Mouse (Mus musculus): ENCODE data around the gene Slc2a12.

Slc2a12 gene

DNA sequence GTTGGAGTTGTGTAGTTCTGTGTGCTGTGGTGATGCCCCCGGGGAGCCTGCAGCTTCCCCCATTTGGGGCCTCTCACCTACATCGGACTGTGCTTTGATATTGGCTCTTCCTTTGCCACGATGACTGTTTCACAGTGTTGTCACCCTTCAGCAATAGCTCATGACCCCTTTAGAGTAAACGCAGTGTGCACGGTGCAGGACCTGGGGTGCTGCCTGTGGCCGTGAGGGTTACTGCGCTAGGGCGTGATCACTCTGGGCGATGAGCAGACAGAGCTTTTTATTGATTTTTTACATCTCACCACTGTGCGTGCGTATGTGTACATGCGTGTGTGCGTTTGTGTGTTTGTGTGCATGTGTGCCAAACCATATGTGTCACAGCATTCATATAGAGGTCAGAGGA, 23.7 kb downstream of the Slc2a12 start:
- no peak for DNase-seq

DNA sequence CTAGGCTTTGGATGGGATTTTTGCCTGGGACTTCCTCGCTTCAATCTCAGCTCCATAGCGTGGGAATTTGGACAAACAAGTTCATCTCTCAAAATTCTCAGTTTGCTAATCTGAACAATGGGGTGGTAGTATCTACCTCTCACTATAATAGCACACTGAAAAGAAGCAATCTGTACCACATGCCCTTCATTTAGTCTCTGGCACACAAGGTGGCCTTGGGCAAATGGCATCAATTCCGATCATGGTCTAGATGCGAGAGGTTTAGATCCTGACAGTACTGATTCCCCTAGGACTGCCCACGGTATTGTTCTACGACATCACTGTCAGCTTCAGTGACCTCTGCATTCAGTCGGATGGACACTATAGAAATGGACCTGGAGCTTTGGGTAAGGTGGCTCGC, 29.4 kb downstream of the Slc2a12 start:
- no peak for DNase-seq

DNA sequence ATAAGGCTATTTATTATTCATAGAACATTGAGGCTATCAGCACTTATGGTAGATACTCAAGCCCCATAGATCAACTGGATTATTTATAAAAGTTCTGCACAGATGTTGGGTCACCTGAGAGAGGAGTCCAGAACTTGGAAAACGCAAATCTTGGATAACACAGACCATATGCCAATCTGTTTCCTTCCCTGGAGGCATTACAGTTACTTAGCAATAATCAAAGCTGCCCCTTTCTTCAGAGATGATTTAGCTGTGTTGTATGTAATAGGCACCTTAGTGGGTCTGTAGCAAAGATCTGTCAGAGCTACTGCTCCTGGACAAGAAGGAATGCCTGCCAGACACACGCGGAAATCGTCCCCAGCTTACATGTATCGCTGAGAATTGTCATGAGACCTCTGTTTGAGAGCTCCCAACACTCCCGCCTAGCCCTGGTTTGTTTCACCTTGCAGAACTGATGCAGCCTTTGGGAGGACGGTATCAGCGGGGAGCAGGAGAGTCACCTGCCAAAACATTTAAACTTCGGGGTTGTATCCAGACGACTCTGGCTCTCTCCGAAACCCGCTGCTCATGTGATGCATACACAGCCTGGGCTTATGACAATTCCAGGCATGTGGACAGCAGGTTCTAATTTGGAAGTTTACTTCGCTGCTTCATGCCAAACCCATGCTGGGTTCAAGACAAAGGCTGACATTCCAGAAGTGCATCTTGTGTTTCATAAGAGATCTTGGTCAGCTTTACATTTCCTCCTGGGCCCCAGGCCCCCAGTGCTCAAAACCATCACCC, 31.2 kb downstream of the Slc2a12 start:
- DNase-seq = no peak

DNA sequence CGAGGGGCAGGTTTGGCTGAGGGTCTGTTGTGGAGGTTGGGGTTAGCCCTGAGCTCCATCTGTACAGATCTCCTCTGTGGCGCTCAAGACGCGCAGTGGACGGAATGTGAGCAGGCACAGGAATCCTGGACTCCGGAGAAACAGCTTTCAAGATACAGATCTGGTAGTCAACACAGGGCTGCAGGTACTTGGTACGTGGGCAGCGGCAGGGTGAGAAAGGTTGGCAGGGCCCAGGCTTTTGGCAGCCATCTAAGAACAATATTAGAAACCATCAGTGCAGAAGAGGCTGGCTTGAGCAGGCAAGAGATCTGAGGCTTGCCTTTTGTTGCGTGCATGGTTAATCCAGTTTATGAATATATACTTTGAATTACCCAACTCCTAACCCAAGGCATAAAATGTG, 51.4 kb downstream of the Slc2a12 start:
- peak; percentile 28 to 32 for DNase-seq

DNA sequence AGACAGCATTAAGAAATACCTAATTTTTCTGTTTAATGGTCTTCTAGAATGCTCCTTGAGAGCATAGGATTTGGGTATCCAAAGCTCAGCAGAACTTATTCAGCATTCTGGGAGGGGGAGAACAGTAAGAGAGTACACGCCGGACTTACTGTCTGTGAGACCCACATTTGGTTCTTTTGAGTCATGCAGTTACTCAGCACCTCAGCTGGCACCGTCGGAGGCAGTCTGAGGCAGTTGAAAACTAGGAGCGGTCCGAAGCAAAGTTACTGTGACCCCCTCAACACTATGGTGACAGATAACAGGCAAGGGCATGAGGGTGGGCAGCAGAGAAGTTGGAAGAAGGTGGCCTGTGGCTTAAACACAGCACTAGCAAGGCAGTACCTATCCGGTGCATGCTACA, 52.1 kb downstream of the Slc2a12 start:
- DNase-seq = no peak

DNA sequence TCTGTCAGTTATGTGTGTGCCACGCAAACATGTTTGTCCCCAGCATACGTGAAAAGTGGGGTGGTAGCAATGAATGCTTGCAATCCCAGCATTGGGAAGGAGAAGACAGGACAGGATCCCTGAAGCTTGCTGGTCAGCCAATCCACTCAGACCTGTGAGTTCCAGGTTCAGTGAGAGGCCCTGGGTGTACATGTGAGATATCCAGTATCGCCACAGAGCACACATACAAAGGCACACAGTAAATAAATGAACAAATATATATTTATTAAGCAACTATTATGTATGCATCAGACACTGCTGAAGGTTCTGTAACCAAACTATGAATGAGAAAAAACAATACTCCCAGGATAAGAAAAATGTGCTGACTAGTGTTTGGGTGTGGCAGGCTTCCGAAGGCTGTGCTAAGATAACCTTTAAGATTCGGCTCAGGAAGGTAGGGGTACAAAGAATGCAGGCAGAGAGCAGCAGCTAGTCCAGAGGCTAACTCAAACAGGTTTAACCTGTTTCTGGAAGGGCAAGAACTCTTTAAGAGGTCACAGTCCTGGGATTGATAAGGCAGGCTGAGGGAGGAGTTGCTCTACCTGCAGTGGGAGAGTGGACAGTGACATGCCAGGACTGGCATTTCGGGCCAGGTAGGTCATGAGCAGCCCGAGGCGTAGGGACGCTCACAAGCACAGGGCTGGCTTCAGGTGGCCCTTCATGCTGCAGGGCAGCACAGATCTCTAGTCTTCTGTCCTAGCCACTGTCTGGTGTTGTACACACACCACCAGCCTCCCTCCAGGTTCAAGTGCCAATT, 53.5 kb downstream of the Slc2a12 start:
- peak in 1 of 2 experiments; percentile 39 for DNase-seq

DNA sequence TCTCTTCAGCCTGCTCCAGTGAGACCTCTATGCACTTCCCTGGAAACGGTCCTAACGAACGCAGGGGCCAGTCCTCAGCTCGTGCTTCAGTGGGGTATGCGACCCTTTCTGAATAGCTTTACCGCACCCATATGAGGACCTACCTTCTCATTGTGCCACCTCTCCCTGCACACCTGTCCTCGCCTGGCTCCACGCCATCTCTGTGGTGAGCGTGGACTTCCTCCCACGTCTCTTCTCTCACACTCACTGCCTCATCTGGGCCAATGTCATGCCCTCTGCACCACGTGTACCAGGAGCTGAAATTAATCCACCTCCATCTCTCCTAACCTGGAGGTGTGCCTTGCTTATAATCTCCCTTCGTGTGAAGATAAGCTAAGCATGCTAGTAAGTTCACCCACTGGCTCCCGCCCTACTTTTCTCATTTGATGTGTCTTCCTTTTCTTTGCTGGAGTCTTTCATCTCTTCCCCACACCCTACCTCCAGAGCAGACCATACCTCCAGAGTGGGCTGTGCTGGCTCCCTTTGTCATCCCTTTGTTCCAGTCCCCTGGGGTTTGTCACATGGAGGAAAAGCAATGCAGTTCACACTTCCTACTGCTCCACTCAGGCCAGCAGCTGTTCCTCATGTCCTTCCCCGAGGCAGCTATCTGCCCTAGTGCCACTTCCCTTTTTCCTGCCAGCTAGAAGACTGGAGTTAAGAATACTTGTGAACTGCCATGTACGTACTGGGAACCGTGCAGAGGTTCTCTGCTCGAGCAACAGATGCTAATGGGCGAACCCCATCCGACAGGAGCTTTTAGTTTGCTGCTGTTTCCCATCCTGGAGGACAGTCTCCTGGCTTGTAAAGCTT, 54.9 kb downstream of the Slc2a12 start:
- DNase-seq = no peak

DNA sequence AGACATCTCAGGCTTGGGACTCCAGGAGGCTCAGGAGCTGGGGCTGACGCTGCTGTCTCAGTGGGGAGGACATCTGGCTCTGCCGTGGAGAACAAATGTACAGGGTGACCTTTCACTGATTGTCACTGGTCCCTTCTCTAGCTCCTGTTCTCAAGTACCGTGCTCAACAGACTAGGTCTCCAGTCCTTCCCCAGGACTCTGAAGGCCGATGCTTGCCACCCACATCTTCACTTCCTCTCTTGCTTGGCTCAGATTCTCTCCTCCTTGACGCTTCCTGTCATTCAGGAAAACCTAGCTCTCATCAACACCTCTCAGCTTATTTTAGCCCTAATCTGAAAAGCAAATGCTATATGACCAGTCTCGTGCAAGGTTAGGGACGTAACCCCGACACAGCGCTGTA, 56.0 kb downstream of the Slc2a12 start:
- DNase-seq = no peak

DNA sequence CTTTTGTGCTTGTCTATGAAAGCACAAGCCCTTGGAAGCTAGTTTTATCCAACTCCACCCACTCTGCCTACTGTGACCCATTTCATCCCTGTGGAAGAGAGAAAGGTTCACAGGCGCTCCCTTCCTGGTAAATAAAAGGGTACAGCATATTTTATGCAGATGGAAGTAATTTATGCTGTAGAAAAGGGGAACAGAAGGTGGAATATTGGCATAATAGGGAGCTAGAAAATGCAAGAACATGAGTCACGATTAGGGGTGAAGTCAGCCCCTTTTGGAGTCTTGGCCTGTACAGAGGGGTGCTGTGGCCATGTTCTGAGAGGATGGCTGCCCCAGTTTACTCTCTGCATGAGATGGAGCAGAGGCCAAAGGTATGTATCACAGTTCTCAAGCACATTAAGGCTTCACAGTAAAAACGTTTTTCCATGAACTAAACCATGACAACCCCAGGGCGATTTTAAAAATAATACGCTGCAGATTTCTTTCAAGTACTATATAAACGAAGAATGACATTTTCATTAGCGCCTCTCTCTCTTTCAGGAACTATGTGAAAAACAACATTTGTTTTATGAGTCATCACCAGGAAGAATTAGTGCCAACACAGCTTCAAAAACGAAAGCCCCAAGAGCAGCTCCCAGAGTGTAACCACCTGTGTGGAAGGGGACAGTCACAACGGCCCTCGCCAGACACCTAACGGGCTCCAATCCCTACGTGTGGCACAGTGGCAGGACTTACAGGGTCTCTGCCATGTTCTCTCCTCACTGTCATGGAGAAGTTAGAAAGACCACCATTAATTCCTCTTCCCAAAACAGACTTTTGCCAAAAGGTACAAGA, 56.9 kb downstream of the Slc2a12 start:
- no peak for DNase-seq

DNA sequence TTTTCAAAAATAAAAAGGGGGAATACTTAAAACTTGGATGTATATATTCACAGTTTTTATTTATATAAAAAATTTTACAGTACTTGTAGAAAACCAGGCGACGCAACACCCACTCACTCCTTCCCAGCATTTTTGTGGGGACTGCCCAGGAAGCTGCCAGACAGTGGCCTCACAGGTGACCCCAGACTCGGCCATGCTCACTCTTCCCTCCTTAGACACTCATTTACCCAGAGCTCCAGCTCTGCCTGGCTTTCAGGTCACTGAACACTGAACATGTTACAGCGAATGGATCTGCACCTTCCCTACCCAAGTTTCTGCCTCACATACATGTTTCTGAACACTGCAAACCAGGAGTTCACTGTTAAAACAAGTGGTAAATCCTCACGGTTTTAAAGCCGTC, 59.0 kb downstream of the Slc2a12 start:
- DNase-seq = peak; percentile 24 to 35

DNA sequence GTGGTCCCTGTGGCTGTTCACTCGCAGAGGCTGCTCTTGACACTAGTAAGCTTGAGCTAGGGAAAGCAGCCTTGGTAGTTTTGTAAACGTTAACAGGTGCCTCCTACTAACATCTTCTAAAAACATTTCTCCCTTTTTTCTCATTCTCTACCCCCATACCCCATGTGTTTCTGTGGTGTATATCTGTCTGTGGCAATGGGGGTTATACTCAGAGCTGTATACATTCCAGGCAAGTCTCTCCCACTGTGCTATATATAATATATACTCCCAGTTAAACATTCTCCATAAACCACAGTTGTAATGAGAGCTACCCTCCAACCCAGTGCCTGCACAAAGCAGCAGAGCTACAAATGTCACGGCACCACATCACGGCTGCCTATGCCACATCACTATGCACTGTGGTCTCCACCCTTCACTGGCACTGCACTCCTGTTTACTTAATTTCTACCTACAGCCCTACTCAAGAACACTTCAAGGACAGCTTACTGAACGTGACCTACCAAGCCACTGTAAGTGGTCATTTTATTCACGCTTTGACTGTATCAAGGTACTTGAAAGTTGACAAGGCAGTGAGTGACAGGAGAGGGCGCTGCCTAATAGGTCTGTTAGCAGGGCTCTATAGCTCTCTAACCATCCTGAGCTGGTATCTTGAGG, 63.5 kb downstream of the Slc2a12 start:
- no peak for DNase-seq

DNA sequence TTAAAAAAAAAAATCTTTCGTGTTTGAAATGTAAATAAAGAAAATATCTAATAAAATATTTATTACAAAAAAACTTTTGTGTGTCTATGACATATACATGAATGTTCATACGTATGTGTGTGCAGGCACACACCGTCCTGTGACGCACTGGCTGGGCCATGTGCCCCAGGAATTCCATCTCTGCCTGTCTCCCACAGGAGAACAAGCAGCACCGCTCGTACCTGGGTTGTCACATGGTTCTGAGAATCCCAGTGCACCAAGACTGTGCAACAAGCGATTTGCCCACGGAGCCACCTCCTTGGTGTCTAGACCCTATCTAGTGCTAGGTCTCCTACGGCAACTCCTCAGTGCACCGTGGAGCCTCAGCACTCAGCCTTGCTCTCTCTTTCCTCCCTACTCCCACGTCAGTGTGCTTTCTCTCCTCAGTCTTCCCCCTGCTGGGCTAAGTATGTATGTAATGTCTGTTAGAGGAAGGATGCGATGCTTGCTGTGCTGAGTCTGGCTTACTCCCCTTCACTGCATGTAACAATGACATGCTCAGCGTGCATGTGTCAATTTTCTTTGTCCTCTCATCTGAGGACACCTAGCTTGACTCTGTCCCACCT, 65.5 kb downstream of the Slc2a12 start:
- no peak for DNase-seq

DNA sequence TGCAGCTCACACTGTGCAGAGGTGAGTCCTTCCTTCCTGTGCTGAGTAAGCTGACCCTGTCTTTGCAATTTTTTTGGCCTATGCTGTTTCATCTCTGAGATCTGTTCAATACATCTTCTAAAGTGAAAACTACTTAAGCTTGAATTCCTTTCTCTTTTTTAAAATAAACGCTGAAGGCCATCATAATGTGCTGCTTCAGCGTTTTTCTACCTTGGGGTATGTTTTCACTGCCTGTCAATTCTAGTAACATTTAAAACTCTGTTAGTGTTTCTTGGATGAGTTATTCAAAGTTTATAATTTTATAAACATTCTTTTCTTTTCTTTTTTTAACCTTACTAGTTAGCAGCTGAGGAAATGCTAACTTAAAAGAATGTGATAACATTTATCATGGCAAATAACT, 68.1 kb downstream of the Slc2a12 start:
- DNase-seq = no peak

DNA sequence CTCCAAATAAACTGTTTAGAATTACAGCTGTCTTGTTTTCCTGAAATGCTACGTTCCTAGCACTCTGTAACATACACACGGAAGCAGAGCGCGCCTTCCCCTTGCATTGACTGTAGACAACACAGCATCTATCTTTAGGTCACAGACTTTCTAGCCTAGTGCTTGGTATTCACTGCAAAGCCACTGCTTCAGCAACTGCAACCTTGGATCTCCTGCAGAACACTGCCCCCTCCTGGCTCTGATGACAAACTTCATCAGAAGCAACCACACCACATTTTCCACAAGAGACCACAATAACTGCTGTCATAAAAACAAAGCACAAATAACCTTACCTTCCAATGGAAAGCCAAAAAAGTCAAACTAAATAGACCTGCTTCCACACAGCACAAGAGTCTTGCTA, 69.7 kb downstream of the Slc2a12 start:
- no peak for DNase-seq

DNA sequence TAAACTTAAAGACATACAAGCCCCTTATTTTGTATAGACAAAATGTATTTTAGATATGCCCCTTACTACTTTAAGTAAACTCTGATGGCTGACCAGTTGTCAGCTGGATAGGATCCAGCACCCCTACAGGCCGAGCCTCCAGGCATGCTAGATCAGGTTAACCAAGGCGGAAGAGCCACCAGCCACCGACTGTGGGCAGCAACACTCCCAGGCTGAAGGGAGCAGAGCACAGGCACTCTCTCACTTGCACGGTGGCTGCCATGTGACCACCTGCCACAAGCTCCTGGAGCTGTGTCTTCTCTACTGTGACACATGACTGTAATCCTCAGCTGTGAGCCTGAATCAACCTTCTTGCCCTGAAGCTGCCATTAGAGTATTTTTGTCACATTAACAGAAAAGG, 73.7 kb downstream of the Slc2a12 start:
- no peak for DNase-seq

DNA sequence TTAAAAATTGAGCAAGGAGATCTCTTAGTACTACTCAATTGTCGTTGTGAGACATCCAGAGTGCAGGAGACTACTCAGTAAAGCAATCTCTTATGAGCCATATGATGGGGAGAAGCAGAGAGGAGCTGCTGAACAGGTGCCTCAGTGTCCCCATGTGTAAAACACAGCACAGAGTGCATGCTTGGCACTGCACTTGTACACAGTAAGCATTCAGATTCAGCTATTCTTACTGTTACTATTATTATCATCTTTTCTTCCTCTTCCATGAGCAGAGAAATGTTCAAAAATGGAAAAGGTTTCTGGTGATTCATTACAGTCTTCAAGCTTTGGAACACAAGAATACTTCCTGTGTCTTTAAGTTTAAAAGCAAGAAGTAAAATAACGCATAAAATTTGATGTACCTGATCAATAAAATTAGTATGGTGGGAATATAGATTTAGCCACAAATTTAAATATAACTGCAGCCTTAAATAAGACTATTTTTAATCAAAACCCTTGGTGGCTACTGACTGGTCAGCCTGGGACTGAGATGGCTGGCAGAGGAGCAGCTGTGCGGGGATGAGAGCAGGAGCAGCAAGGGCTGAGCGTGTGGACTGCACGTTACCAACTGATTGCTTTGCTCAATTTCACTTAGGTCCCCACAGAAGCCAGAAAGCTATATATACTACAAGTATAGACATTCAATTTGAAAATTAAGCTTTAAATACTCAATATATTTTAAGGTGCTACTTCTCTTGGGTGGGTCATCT, 76.1 kb downstream of the Slc2a12 start:
- DNase-seq = no peak

DNA sequence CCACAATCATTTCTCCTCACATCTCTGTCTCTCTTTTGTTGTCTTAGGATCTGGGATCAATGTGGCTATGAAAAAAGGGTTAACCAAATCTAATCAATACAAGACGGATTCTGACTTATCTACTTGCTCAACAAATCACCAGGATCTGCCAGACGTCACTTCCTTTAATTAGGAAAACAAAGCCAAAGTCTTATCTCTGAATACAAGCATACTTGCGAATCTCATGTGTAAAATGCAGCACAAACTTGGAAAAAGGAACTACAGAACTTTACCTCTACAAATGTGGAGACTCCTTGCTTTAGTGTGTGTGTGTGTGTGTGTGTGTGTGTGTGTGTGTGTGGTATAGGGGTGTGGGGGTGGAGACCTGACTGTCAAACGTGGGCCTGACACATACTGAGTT, 80.4 kb downstream of the Slc2a12 start:
- DNase-seq = no peak

DNA sequence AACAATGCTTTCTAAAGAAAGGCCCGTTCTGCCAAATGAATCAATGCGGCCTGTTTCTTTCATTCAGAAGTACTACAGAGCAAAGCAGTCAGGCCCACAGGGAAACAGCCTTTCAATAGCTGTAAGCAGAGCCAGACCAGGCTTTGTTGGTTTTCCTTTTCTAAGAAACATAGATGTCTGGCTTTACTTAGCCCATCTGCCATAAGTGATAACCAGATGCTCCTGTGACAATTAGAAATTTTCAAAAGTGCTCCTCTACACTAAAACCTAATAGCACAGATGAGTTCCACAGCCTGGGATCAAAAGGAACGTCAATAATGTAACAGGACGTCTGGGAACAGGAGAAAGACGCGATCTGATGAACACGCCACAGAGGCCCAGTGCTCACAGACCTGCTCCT, 81.5 kb downstream of the Slc2a12 start:
- DNase-seq = no peak

DNA sequence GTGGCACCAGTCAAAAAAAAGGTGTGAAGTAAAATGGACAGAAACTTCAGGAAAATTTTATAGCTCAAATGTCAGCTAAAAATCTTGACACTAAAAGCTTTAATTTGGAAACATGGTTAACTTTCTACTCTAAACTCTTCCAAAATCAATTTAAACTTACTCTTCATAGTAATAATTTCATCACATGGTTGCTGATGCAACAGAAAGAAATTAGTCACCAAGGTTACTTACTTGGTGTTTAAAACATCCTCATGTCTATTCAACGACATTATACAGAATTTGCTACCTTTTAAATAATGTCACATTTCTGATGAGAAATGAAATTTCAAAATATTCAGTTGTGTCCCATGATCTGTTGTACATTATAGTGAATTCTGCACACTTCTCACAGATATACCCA, 83.4 kb downstream of the Slc2a12 start:
- DNase-seq = no peak

DNA sequence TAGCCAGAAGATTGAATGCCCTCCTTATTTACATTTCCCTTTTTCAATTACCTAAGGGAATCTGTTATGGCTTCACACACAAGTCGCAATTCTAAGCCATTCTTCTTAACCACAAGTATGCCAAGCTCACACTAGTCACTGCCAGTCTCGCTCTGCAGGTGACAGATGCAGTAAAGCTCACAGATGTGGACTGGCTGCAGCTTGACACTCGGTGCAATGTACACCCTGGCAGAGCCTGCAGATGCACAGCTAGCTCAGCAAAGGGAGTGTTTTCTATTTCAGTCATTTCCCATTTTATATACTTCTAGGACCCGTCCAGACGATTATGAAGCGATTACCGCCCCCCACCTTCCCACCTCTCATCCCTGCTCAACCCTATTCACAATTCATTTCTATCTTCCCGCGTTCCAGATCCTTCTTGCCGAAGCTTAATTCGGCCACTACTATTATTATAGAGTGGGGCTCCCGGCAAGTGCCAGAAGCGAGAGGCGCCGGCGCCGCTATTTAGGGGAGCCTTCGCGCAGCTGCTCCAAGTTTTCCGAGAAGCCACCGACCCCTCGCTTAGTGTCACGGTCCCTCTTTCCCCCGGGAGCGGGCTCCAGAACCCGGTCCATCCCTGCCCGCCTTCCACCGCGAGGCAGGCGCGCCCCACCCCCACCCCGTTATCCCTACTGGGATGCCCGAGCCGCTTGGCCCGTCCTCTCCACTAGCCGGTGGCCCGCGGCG, 85.6 kb downstream of the Slc2a12 start:
- no peak for DNase-seq
